Mouse (Mus musculus) CH12.LX (cell line): Measurements from ENCODE around the gene Tmem50a. TPM values are rescaled to one million over a fixed set of nuclear protein-coding genes. Genes with fewer than 3 reads are reported as not detected.
A peak's percentile ranks its signal among the peaks of the same experiment; 100 is the strongest.

Source experiments
- DNase-seq: peaks from one replicate; pipeline ENCODE4 v3.0.0-alpha.2; 2013; ENCODE audit errors: extremely low read depth
- H3K27ac ChIP-seq: 2 replicates; pipeline ENCODE4 v1.5.1; 2012; ENCODE audit warnings: low read depth, mild to moderate bottlenecking, control low read depth, moderate library complexity; ENCODE audit not compliant: insufficient read depth
- H3K27me3 ChIP-seq: replicated peaks from 2 replicates; pipeline ENCODE3; 2012; ENCODE audit warnings: inconsistent platforms
- H3K36me3 ChIP-seq, 2 experiments: replicated peaks in 1 of 2; 2 replicates each; pipeline versions ENCODE3 to v1.6.1; 2012; ENCODE audit warnings: inconsistent platforms in 1 of 2, low read length in 1 of 2, mild to moderate bottlenecking in 1 of 2, mixed read lengths in 1 of 2, moderate library complexity in 1 of 2; ENCODE audit not compliant: control insufficient read depth in 1 of 2, insufficient read depth in 1 of 2
- H3K4me1 ChIP-seq, 2 experiments: 2 replicates each; pipeline ENCODE4 v1.6.1; 2012; ENCODE audit warnings: inconsistent platforms in 1 of 2, moderate library complexity in 1 of 2; ENCODE audit not compliant: insufficient read depth in 2 of 2, control insufficient read depth in 1 of 2
- H3K4me2 ChIP-seq: 2 replicates; pipeline ENCODE4 v1.6.1; 2012; ENCODE audit warnings: low read depth, mild to moderate bottlenecking, control low read depth; ENCODE audit not compliant: poor library complexity, insufficient read depth, severe bottlenecking
- H3K4me3 ChIP-seq, 3 experiments: fragments of 150-350 bp in 1 of 3; sonication (generic) in 1 of 3; replicated peaks in 1 of 3; 2 replicates each; pipeline versions ENCODE3 to v1.5.1; 2011 to 2012; ENCODE audit warnings: low read depth in 2 of 3, low read length in 2 of 3, mild to moderate bottlenecking in 2 of 3, moderate library complexity in 2 of 3, control low read depth in 1 of 3, improper control_type of control experiment in 1 of 3, inconsistent platforms in 1 of 3, mixed read lengths in 1 of 3; ENCODE audit not compliant: poor library complexity in 1 of 3
- H3K79me2 ChIP-seq: replicated peaks from 2 replicates; pipeline ENCODE4 v1.6.1; 2012; ENCODE audit warnings: mild to moderate bottlenecking, moderate library complexity; ENCODE audit not compliant: control insufficient read depth, poor library complexity, insufficient read depth, severe bottlenecking; ENCODE audit errors: extremely low read depth
- H3K9ac ChIP-seq: 2 replicates; pipeline ENCODE4 v1.6.1; 2012; ENCODE audit warnings: low read depth, mild to moderate bottlenecking, control low read depth, moderate library complexity; ENCODE audit not compliant: insufficient read depth
- H3K9me3 ChIP-seq: replicated peaks from 2 replicates; pipeline ENCODE3; 2012; ENCODE audit warnings: low read length, inconsistent platforms, mixed read lengths
- BHLHE40 ChIP-seq: IDR thresholded peaks from 2 replicates; pipeline ENCODE4 v1.6.1; 2011; ENCODE audit warnings: mild to moderate bottlenecking, low read depth, low read length, improper control_type of control experiment
- CTCF ChIP-seq, 2 experiments: IDR thresholded peaks in 1 of 2; conservative IDR thresholded peaks in 1 of 2; 2 replicates each; pipeline ENCODE4 v1.5.1; 2011 to 2012; ENCODE audit warnings: low read depth in 2 of 2, low read length in 2 of 2, improper control_type of control experiment in 1 of 2, inconsistent platforms in 1 of 2, mild to moderate bottlenecking in 1 of 2, moderate library complexity in 1 of 2
- E2F4 ChIP-seq: IDR thresholded peaks from 2 replicates; pipeline ENCODE4 v1.6.1; 2011; ENCODE audit warnings: low read depth, low read length, improper control_type of control experiment; ENCODE audit not compliant: insufficient replicate concordance
- GABPA ChIP-seq: IDR thresholded peaks from 2 replicates; pipeline ENCODE4 v1.6.1; 2012; ENCODE audit warnings: low read depth, low read length, improper control_type of control experiment, inconsistent platforms; ENCODE audit not compliant: insufficient replicate concordance
- HCFC1 ChIP-seq: IDR thresholded peaks from 2 replicates; pipeline ENCODE4 v1.6.1; 2012; ENCODE audit warnings: low read depth, mild to moderate bottlenecking, inconsistent platforms, low read length, improper control_type of control experiment
- JUN ChIP-seq: IDR thresholded peaks from 2 replicates; pipeline ENCODE4 v1.6.1; 2011; ENCODE audit warnings: low read depth, mild to moderate bottlenecking, low read length, improper control_type of control experiment, moderate library complexity; ENCODE audit not compliant: insufficient read depth
- JUND ChIP-seq: conservative IDR thresholded peaks from 2 replicates; pipeline ENCODE4 v1.6.1; 2011; ENCODE audit warnings: low read depth, low read length, improper control_type of control experiment
- KAT2A ChIP-seq: IDR thresholded peaks from 2 replicates; pipeline ENCODE4 v1.6.1; 2012; ENCODE audit warnings: low read length, improper control_type of control experiment, inconsistent platforms; ENCODE audit not compliant: insufficient replicate concordance
- MAFK ChIP-seq: IDR thresholded peaks from 2 replicates; pipeline ENCODE4 v1.6.1; 2011; ENCODE audit warnings: low read length, improper control_type of control experiment; ENCODE audit not compliant: insufficient replicate concordance
- MAX ChIP-seq: IDR thresholded peaks from 2 replicates; pipeline ENCODE4 v1.6.1; 2011; ENCODE audit warnings: low read length, improper control_type of control experiment
- MEF2A ChIP-seq: IDR thresholded peaks from 2 replicates; pipeline ENCODE4 v1.6.1; 2014; ENCODE audit warnings: low read depth, mild to moderate bottlenecking, inconsistent platforms, low read length, improper control_type of control experiment, borderline replicate concordance
- MXI1 ChIP-seq: IDR thresholded peaks from 2 replicates; pipeline ENCODE4 v1.6.1; 2011; ENCODE audit warnings: mild to moderate bottlenecking, low read depth, low read length, improper control_type of control experiment
- MYC ChIP-seq: IDR thresholded peaks from 2 replicates; pipeline ENCODE4 v1.6.1; 2011; ENCODE audit warnings: low read depth, mild to moderate bottlenecking, improper control_type of control experiment, low read length
- NELFE ChIP-seq: IDR thresholded peaks from 2 replicates; pipeline ENCODE4 v1.6.1; 2011; ENCODE audit warnings: low read depth, low read length, improper control_type of control experiment
- PAX5 ChIP-seq: IDR thresholded peaks from 2 replicates; pipeline ENCODE4 v1.6.1; 2012; ENCODE audit warnings: low read length, inconsistent platforms, mixed read lengths
- POLR2A ChIP-seq: IDR thresholded peaks from 2 replicates; pipeline ENCODE4 v1.6.1; 2011; ENCODE audit warnings: low read depth, mild to moderate bottlenecking, improper control_type of control experiment, low read length
- POLR2AphosphoS2 ChIP-seq: IDR thresholded peaks from 2 replicates; pipeline ENCODE4 v1.6.1; 2011; ENCODE audit warnings: low read depth, low read length, improper control_type of control experiment
- RCOR1 ChIP-seq: conservative IDR thresholded peaks from 2 replicates; pipeline ENCODE4 v1.6.1; 2012; ENCODE audit warnings: low read depth, mild to moderate bottlenecking, inconsistent platforms, low read length, improper control_type of control experiment
- SIN3A ChIP-seq: IDR thresholded peaks from 2 replicates; pipeline ENCODE4 v1.6.1; 2012; ENCODE audit warnings: low read length, improper control_type of control experiment, inconsistent platforms
- SMC3 ChIP-seq: IDR thresholded peaks from 2 replicates; pipeline ENCODE4 v1.6.1; 2011; ENCODE audit warnings: low read depth, low read length, improper control_type of control experiment
- TBP ChIP-seq: conservative IDR thresholded peaks from 2 replicates; pipeline ENCODE4 v1.6.1; 2011; ENCODE audit warnings: low read depth, low read length, improper control_type of control experiment
- TCF12 ChIP-seq: IDR thresholded peaks from 2 replicates; pipeline ENCODE4 v1.6.1; 2014; ENCODE audit warnings: low read depth, mild to moderate bottlenecking, inconsistent platforms, low read length, improper control_type of control experiment
- UBTF ChIP-seq: IDR thresholded peaks from 2 replicates; pipeline ENCODE4 v1.6.1; 2012; ENCODE audit warnings: low read depth, mild to moderate bottlenecking, inconsistent platforms, low read length, improper control_type of control experiment, moderate library complexity
- USF1 ChIP-seq: IDR thresholded peaks from 2 replicates; pipeline ENCODE4 v1.6.1; 2014; ENCODE audit warnings: low read depth, mild to moderate bottlenecking, inconsistent platforms, low read length, improper control_type of control experiment
- ZC3H11A ChIP-seq: IDR thresholded peaks from 2 replicates; pipeline ENCODE4 v1.6.1; 2012; ENCODE audit warnings: low read depth, mild to moderate bottlenecking, inconsistent platforms, low read length, improper control_type of control experiment
- ZKSCAN1 ChIP-seq: IDR thresholded peaks from 2 replicates; pipeline ENCODE4 v1.6.1; 2012; ENCODE audit warnings: low read depth, inconsistent platforms, low read length, improper control_type of control experiment, borderline replicate concordance
- ZMIZ1 ChIP-seq: IDR thresholded peaks from 2 replicates; pipeline ENCODE4 v1.6.1; 2012; ENCODE audit warnings: low read depth, mild to moderate bottlenecking, inconsistent platforms, low read length, improper control_type of control experiment
- ZNF384 ChIP-seq: IDR thresholded peaks from 2 replicates; pipeline ENCODE4 v1.6.1; 2012; ENCODE audit warnings: low read depth, low read length, improper control_type of control experiment, inconsistent platforms
- dilution Hi-C: fragments of 300-500 bp; cut with MboI; formaldehyde crosslinking; loops from 2 replicates; pipeline ENCODE4 v1.14.3; 2020; ENCODE audit warnings: low sequenced_read_pairs; ENCODE audit not compliant: extremely low pct_unique_long_range_greater_than_20kb, extremely low pct_ligation_motif_present
- in situ Hi-C: fragments of 300-500 bp; cut with MboI; formaldehyde crosslinking; loops from 3 replicates; pipeline ENCODE4 v1.14.3; 2019; ENCODE audit warnings: low sequenced_read_pairs, low pct_ligation_motif_present, low pct_unique_long_range_greater_than_20kb, mixed read lengths
- polyA plus RNA-seq: library from polyadenylated mRNA; unstranded; fragments of >175 nt; gene quantifications from 2 replicates; pipeline ENCODE4 v1.2.1, GENCODE M21; 2012; ENCODE audit warnings: low read depth; ENCODE audit not compliant: insufficient read length
- total RNA-seq, 2 experiments: library from RNA; depleted of rRNA; stranded (reverse); fragments of 300-350 nt in 1 of 2; fragments of >200 nt in 1 of 2; gene quantifications; 2 replicates each; pipeline ENCODE4 v1.2.3; 2012 to 2014

The Tmem50a gene
- total and polyA plus RNA-seq, 3 experiments = 95.8 to 133 (median 131) TPM

GRCm38 (mm10) chr4:134937240-134938176 is 22.7 kb upstream of the Tmem50a start:
- H3K4me2 ChIP-seq = no peak overlapping the region
- H3K27me3 ChIP-seq = peaks cover 6% of the 10 kb centered on the region
- H3K36me3 ChIP-seq = peaks cover 40 to 56% of the 10 kb centered on the region in 2 experiments
- dilution Hi-C loops = no loop called here
- in situ Hi-C loops = no loop called here
- H3K4me1 ChIP-seq = no peaks in the 10 kb centered on the region
- 0 out of 2 replicates have a peak, but pooled peaks cover under 1% of the 10 kb centered on the region for H3K79me2 ChIP-seq
- no peak overlapping the region for H3K4me3 ChIP-seq
- H3K9me3 ChIP-seq = no peaks in the 10 kb centered on the region
- DNase-seq = no peak
- no peak overlapping the region for H3K27ac ChIP-seq
- TF ChIP-seq POLR2A (no peak), CTCF (conservative IDR thresholded peaks at IDR 0.05 in 1 of 2, IDR thresholded peaks at IDR 0.05 in 1 of 2; ENCODE audit: low read depth in 2 of 2, low read length in 2 of 2) (no peak), ZKSCAN1 (no peak), TCF12 (no peak), PAX5 (no peak)
- H3K9ac ChIP-seq = no peak overlapping the region

DNA sequence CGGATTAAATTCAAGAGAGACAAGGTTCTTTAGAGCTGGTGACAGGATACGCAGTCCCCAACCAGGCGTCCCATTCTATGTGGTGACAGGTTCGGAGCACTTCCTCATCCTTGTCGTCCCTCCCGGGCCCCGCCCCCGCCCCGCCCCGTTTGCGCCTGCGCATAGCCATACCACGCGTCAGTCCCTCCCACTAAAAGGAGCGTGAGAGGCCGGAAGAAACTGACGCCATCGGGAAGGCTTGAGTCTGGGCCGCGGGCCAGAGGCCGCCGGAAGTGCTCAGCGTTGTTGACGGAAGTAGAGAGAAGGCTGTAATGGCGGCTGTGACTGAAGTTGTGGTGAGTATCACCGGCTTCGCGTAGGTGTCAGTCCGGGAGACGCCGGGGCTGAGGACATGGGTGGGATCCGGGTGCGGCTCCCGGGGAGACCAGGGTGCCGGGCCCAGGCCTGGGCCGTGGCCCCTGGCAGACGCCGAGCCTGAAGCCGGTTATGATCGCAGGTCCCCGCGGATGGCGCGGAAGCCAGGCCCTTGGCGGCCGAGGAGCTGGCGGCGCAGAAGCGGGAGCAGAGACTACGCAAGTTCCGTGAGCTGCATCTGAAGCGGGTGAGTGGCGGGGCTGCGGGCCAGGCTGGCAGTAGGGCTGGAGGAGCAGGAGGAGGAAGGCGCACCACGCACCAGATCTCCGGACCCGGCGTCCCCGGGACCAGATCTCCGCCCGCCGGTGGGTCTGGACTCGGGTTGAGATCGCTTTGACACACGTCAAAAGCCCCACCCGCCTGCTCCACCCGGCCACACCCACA is 16.1 kb upstream of the Tmem50a start, which contains the start of gene Syf2:
TSS of gene Syf2 (plus strand) at position 215 of the 798 bp plus-strand sequence.
- H3K27me3 ChIP-seq = no peaks in the 10 kb centered on the region
- H3K4me2 ChIP-seq = peak within 1 kb of the TSS; percentile 99
- peaks cover under 1 to 34% of the 10 kb centered on the region in 2 experiments; a peak in 2 of 4 replicates for H3K4me1 ChIP-seq
- peaks cover 55 to 73% of the 10 kb centered on the region in 2 experiments for H3K36me3 ChIP-seq
- peak within 1 kb of the TSS; percentile 79 for H3K9ac ChIP-seq
- peaks cover 18% of the 10 kb centered on the region for H3K79me2 ChIP-seq
- peak within 1 kb of the TSS; percentile 58 for H3K27ac ChIP-seq
- in situ Hi-C loops = no loop called here
- DNase-seq = peak; percentile 98
- peak within 1 kb of the TSS; percentile 81 to 94 (median 83) for H3K4me3 ChIP-seq
- no peaks in the 10 kb centered on the region for H3K9me3 ChIP-seq
- dilution Hi-C loops = no loop called here
- no peak for TF ChIP-seq UBTF
- no peak for TF ChIP-seq SMC3
- TF ChIP-seq HCFC1 = peak; percentile 86
- no peak for TF ChIP-seq USF1
- TF ChIP-seq E2F4 = no peak
- peak; percentile 51; the same call in 1 of the 2 replicates for TF ChIP-seq ZMIZ1
- no peak for TF ChIP-seq ZKSCAN1
- peak; percentile 71; the same call in 1 of the 2 replicates for TF ChIP-seq POLR2AphosphoS2
- peak; percentile 73 for TF ChIP-seq NELFE
- TF ChIP-seq RCOR1 = no peak
- peak; percentile 72; the same call in 1 of the 2 replicates for TF ChIP-seq MYC
- peak; percentile 89 for TF ChIP-seq MXI1
- no peak for TF ChIP-seq MAFK
- TF ChIP-seq ZNF384 = no peak
- peak; percentile 99 for TF ChIP-seq SIN3A
- no peak for TF ChIP-seq CTCF (conservative IDR thresholded peaks at IDR 0.05 in 1 of 2, IDR thresholded peaks at IDR 0.05 in 1 of 2; ENCODE audit: low read depth in 2 of 2, low read length in 2 of 2)
- TF ChIP-seq BHLHE40 = peak; percentile 44
- TF ChIP-seq MAX = peak; percentile 84
- no peak for TF ChIP-seq JUND
- TF ChIP-seq KAT2A = peak; percentile 81; the same call in 1 of the 2 replicates
- TF ChIP-seq JUN = 0 out of 2 replicates have a peak, but pooled peaks have one; percentile 2
- TF ChIP-seq MEF2A = peak; percentile 46; the same call in 1 of the 2 replicates
- TF ChIP-seq TCF12 = peak; percentile 70
- TF ChIP-seq TBP = no peak
- no peak for TF ChIP-seq GABPA
- no peak for TF ChIP-seq ZC3H11A
